Mouse (Mus musculus) CD8-positive naive resting alpha-beta T cell, adult 2 months (primary cell): Measurements from ENCODE around the gene Lax1.
"Not testable (repeated sequence)": the region's sequence is repeated elsewhere in the genome, so short reads cannot be mapped to it uniquely, and the experiment has no call there.

Experiments used
- DNase-seq, 2 experiments: peaks; one replicate each; pipeline ENCODE4 v3.0.0; 2022; ENCODE audit warnings: low read depth in 2 of 2, low spot score in 2 of 2

Lax1 gene

DNA sequence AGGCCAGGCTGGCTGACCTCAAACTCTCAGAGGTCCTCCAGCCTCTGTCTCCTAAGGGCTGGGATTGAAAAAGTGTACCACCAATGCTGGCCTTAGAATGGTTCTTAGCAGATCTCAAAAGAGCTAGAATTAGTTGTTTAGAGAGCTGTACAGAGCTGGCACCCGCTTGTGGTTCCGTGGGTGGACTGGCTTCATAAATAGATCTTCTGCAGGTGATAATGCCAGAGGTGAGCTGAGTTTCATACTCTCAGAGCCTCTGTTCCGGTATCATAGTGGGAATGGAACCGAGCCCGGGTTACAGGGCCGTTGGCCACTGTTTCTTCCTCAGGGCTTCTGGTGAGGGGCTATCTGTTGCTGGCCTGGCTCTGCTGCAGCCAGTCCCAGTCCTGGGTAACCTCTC, 1.1 kb upstream of the Lax1 start:
- no peak for DNase-seq

DNA sequence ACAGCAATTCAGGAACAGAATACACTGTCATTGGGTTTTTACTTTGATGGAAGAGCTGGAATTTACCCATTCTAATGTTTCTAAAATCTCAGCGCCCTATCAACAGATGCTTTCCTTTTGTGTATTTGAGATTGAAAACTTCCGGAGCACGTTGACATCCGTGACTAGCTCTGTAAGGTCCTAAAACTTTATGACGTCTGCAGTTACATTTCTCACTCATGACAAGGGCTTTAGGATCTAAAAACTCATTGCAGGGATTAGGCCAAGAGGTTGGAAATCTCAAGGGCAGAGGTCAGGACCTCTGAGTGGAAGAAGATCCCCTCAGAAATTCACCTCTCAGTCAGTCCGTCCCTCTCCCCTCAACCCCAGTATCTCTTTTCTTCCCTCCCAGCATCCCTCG, 1.6 kb downstream of the Lax1 start:
- DNase-seq: no peak

DNA sequence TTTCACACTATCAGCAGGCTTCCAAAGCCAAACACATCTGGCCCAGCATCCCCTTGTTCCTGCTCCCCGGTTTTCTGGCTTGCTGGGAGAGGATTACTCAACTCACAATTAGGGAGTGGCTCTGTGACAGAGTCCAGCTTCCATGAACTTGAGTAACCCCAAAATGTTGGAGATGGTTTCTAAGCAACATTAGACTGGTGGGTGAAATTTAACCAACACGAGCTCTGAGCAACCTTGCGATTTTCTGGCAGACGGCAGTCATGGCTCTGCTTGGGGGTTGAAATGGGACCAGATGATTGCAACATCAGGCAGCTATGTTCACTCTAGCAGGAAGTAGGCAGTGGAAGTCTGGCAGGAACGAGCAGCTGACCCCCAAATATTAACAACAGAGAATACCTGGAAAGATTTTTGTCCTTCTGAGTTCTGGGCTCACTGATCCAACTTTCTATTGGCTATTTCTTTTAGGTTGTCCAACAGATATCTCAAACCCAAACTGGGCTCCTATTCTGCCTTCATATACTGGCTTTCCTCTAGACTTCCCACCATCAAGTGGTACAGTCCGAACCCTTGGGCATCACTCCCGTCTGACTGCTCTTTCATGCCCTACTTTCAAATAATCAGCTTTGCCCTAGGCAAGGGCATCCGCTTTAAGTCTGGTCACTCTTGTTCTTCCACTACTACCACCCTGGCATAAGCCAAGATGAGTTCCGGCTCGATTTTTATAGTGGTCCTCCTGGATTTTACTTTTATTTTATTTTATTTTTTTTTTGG, 4.0 kb downstream of the Lax1 start:
- no peak for DNase-seq

DNA sequence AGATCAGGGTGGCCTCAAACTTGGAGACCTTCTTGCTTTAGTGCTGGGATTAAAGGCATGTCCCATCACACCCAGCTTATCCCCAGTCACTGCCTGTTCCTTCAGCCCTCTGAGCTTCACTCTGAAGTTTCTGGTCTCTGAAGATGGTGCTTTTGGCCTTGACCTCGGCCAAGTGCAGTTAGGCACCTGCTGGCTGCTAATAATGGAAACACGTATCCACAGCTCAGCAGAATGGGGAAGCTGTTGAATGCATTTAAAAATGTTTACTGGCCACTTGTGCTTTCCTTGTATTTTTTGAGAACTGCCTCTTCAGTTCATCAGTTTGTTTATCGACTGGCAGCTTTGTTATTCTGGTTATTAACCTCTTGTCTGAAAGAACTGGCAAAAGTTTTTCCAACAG, 18.1 kb downstream of the Lax1 start:
- no peak for DNase-seq

DNA sequence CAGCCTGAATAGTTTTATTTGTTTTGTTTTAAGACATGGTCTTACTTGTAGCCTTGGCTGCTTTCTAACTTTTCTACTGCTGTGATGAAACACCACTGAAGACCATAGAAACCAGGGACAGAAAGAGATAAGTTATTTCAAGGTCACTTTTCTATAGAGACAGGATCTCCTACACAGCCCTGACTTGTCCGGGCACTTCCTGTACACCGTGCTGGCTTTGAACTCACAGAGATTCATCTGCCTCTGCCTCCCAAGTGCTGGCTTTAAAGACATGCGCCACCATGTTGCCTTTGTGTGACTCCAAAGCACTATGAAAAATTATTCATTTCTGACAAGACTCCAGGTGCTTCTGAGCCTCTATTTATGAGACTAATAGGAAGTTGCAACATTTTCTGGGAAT, 18.6 kb downstream of the Lax1 start:
- DNase-seq: no peak

DNA sequence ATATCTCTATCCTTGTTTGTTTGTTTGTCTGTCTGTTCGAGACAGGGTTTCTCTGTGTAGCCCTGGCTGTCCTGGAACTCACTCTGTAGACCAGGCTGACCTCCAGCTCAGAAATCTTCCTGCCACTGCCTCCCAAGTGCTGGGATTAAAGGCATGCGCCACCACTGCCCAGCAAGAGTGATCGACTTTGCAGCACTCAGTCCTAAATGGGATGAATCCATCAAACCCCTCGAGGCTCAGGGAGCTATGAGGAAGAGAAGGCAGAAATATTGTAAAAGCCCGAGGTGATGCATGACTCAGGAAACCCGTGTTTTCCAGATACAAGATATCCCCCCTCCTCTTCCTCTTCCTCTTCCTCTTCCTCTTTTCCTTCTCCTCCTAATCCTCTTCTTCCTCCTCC, 19.1 kb downstream of the Lax1 start:
- no peak for DNase-seq

DNA sequence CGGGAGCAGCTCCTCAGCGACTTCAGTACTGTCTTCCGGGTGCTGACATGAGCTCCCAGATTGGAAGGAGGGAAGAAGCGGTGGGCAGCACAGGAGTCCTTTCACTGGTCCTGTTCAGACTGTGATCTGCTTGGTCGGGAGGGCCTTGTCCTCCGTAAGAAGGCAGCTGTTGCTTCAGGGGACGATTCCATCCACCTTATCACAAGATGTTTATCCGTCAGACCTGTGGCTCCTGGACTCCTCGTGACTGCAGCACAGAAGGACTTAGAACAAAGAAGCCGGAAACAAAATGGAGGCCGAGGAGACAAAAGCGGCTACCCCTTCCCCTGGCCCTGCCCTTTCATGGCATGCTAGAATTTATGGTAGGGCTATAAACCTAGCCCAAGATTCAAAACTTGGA, 19.7 kb downstream of the Lax1 start:
- no peak for DNase-seq

DNA sequence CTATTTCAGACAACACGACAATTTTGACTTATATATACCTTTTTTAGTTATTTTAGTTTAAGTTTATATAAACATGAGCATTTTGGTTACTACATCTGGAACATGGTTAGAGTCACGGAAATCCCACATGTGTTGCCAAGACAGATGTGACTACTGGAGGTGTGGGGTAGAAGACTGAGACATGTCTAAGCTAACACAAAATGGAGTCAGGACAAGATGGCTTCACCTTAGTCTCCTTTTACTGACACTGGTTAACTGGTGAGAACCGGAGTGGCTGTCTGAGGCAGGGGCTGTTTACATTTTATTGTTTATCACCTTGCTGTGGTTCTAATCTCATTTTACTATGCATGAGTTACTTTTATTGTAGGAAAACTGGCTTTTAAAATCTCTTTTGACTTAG, 21.3 kb downstream of the Lax1 start:
- no peak for DNase-seq

DNA sequence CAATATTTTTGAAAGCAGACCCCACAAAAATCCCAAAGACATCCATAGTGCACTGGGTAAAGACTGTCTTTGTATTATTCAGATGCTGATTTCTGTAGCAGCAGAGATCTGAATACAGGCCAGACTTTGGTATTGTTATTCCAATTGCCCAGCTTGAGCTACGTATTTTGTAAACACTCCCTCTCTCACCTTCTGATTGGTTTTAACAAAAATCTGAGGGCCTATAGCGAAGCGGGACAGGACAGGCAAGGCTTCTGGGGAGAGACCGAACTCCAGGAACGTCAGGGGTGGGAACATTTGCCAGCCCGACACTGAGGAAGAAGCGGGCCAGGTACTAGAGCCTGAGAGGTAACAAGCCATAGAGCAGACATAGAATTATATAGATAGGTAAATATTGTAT, 22.2 kb downstream of the Lax1 start:
- DNase-seq: no peak

DNA sequence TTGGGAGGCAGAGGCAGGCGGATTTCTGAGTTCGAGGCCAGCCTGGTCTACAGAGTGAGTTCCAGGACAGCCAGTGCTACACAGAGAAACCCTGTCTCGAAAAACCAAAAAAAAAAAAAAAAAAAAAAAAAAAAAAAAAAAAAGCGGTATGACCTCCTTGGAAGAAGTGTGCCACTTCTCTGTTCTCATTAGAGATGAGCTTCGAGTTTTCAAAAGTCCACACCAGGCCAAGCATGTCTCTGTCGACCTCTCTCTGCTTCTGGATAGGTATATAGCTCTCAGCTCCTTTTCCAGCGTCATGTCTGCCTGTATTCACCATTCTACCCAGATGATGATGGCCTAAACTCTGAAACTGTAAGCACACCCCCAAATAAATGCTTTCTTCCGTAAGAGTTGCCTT, 24.2 kb downstream of the Lax1 start:
- DNase-seq: not testable (repeated sequence)

DNA sequence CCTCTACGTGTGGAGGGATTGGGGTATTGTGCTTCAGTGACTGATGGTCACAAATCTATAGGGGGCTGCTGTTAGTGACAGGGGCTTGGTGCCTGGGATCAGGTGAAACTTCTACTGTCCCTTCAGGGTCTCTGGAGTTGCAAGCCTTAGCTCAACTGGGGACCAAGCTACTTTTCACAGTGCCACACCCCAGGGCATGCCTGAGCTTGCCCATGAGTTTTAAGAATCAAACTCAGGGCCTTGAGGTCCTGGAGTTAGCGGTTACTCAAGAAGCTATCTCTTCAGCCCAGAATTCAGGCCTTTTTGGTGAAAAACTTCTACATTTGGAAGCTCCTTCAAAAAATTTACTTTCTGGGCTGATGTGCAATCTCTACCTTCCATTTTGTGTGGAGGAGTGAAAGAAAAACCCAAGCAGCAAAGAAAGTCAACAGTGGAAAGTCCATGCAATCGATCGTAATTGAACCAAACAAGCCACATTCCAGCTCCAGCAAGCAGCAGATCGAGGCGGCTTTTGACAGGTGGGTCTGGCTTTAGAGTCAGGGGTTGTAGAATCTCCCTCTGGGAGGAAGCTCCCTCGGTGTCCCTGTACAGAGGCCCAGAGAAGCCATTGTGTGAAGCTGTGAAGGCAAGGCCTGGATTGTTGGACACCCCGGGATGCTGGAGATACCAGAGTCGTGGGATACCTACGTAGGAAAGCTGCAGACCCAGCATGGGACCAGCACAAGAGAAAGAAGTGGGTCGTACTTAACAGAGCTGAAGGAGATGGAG, 25.5 kb downstream of the Lax1 start:
- DNase-seq: no peak

DNA sequence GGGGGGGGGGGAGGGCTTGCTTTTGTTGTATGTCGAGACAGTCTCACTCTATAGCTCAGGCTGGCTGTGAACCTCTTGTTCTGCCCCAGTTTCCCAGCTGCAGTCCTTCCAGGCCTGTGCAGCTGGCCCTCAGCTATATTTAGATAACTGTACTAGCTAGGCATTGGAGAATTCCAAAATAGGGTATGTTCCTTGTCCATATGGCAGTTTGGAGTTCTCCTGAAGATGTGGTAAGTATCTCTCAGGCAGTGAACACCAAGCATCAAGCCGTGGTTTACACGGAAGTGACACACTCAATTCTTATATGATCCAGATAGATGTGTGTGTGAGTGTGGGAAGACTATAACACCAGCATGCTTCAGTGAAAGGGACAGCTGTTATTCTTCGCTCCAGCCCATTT, 26.5 kb downstream of the Lax1 start:
- DNase-seq: no peak

DNA sequence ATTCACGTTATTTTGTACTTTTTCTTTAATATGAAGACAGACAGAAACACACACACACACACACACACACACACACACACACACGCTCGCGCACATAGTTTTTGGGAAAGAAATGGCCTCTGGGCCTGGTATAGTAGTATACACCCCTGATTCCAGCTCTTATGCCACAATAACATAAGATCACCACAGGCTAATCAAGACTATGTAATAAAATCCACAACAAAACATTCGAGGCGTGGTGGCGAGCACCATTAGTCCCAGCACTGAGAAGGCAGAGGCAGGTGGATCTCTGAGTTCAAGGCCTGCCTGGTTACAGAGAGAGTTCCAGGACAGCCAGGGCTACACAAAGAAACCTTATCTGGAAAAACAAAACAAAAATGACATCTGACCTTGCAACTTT, 27.0 kb downstream of the Lax1 start:
- no peak for DNase-seq

DNA sequence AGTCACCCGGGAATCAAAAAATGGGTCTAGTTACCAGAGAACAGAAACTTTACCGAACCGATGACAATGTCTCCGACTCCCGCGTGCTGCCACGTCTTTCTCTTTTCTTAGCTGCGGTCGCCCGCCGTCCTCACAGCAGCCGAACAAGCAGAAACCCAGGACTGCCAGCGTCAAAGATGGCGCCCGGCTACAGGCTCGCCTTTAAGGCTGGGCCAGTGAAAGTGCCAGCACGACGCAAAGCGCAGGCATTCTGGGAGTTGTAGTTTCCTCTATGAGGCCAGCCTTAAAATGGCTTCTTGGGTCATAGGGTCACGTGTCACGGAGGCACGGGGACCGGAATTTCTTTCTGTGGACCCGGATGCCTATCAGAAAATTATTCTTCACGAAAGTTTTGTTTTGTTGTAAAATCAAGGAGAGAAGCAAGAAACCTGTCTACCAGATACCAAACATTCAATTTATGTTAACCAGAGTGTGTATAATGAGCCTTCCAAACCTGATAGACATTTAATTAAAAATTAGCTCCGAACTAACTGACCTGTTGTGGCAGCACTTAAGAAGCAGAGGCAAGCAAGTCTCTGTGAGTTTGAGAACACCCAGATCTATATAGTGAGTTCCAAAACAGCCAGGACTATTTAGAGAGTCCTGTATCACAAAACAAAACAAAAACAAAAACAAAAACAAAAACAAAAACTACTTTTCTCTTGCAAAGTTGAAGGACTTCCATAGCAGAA, 28.5 kb downstream of the Lax1 start, which contains the start of gene Gm38394:
Gm38394 (minus strand) TSS at position 116 of the 731 bp plus-strand sequence.
- DNase-seq: peak; percentile 84 to 89

DNA sequence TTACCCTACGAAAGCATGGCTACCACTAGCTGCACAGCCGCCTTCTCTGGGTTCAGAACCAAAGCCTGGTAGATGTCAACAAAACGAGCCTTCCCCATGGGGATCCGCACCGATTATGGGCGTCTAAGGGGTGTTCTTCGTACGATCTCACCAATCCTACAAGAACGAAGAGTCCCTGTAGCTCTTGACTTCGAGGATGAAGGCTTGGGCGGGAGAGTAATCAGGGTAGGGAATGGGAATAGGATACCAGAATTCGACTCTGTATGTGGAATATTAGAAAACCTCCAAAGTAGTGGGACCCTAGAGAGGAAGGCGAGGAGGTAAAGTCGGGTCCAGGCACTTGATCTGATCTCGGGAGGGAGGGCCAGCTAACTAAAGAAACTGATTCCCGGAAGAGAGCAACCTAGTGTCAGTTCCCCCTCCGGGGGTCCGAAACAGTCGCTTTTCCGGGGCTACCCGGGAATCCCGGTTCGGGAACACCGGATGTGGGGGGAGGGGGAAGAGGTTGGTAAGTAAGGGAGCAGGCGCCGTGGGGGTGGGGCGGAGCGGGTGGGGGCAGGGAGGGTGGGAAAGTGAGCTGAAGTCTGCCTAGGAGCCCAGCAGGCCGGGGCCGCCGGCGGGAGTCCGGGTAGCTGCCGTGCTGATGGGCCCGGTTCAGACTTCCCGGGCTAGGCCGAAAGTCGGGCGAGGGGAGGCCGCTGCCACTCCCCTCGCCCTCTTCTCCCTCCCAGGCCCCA, 29.3 kb downstream of the Lax1 start, which contains the start of gene Zbed6:
Zbed6 (minus strand) TSS at position 420 of the 737 bp plus-strand sequence.
- DNase-seq: peak in 1 of 2 experiments; percentile 18

DNA sequence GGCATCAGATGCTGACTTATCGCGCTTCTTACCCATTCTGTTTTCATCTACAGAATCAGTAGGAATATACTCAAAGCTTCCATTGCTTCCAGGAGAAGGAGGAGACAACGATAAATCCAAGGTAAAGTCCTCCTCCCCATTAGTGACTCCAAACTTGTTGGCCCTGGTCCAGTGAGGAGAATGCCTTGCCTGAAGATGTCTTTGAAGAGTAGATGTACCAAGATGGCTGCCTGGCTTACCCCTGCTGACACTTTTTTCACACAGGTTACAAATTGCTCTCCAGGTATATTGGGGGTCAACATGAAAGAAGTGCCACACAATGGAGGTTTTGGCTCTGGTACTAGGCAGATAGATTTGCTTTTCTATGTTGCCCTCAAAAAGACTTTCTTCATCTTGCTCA, 31.0 kb downstream of the Lax1 start:
- no peak for DNase-seq

DNA sequence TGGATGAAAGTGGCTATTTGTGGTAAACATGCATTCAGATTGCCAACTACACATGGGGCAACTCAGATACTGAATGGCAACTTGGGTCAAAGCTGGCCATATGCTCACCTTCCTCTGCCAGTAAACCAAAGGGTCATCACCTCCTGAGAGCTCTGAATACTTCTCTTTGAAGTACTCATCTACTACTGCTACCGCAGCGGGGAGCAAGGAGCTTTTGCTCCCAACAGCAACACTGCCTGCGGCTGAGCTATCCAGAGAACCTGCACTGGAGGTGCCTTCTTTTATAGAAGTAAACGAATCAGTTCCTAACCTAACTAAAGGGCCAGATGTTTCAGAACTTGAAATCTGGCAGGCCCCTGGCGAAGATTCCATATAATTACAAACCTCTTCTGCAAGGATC, 33.1 kb downstream of the Lax1 start:
- DNase-seq: no peak

DNA sequence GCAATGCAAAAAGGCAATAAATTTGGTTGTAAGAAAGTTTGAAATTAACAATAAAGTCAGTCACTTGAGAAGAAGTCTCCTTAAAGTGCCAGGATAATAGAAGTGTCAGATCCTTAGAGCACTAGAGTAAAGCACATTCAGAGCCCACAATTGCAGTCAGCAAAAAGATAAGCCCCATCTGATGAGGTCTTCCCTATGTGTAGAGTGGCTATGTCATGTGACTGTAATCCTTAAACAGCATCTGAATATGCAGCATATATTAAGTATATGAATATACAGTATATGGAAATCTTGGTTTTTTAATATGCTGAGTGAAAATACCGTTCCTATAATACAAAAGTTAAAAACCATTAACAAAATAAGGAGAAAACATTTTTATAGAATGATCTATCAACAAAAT, 36.9 kb downstream of the Lax1 start:
- no peak for DNase-seq

DNA sequence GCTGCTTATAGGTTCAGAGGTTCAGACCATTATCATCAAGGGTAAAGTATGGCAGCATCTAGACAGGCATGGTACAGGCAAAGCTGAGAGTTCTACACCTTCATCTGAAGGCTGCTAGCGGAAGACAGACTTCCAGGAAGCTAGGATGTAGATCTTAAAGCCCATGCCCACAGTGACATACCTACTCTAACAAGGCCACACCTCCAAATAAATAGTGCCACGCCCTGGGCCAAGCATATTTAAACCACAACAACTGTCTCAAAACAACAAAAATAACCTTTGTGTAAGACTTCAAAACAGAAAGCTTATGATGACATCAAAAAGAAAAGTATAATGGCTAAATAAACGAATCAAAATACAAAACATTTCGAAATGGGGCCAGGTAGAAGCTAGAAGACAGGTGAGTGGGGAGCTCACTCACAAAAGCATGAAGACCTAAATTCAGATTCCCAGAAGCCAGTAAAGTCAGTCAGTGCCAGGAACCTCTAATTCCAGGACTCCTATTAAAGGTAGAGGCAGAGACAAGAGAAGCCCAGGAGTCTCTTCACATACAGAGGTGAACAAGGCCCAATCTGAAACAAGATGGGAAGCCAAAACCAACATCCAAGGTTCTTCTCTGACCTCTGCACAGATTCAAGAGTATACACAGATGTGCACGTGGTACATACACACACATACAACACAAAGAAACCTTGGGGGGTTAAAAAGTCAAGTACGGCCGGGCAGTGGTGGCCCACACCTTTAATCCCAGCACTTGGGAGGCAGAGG, 39.4 kb downstream of the Lax1 start:
- no peak for DNase-seq

DNA sequence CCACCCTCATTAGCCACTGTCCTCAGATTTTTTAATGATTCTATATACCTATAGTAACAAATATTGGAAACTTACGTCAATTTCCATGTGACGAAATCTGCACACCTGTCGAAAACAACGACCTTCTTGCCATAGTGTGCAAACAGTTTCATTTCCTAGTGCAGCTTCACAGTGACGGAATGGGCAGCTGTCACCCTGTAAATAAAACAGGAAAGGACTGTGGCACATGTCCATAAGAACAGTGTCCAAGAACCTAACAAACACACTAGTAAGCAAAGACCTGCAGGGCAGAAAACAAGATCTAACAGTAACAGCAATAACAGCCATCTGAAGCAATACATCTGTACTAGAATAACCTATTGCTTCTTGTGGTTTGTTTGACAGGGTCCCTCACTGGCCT, 44.3 kb downstream of the Lax1 start:
- DNase-seq: no peak
